Mouse (Mus musculus) cerebellum, adult 9-11 months (tissue): ENCODE results near the gene Ppt2.

Source experiments
- DNase-seq: peaks from one replicate; pipeline ENCODE4 v3.0.0; 2022

Ppt2 gene

GRCm38 (mm10) chr17:34655581-34655991 is 27.3 kb upstream of the Ppt2 start:
- DNase-seq = peak; percentile 62

GRCm38 (mm10) chr17:34655160-34655559 is 26.9 kb upstream of the Ppt2 start:
- peak; percentile 18 for DNase-seq

GRCm38 (mm10) chr17:34654392-34654791 is 26.1 kb upstream of the Ppt2 start:
- DNase-seq = no peak

GRCm38 (mm10) chr17:34653746-34654285 is 25.5 kb upstream of the Ppt2 start:
- DNase-seq = peak; percentile 61

- DNase-seq = peak; percentile 20
Observed at GRCm38 (mm10) chr17:34652985-34653384, 24.7 kb upstream of the Ppt2 start.

GRCm38 (mm10) chr17:34652546-34652945 is 24.2 kb upstream of the Ppt2 start:
- DNase-seq = peak; percentile 30

- peak; percentile 46 for DNase-seq
Observed at GRCm38 (mm10) chr17:34651507-34652221, 23.4 kb upstream of the Ppt2 start.

GRCm38 (mm10) chr17:34650781-34651180 is 22.5 kb upstream of the Ppt2 start:
- DNase-seq = peak; percentile 45

GRCm38 (mm10) chr17:34649106-34649864 is 21.0 kb upstream of the Ppt2 start:
- peak; percentile 55 for DNase-seq

GRCm38 (mm10) chr17:34648141-34648890 is 20.0 kb upstream of the Ppt2 start:
- DNase-seq = peak; percentile 63

- DNase-seq = peak; percentile 98
Observed at GRCm38 (mm10) chr17:34646906-34647787, 18.8 kb upstream of the Ppt2 start, which contains the start of gene Atf6b. TSS of gene Atf6b (plus strand) at chr17:34647146.

GRCm38 (mm10) chr17:34645831-34646511 is 17.7 kb upstream of the Ppt2 start:
- DNase-seq = peak; percentile 78

- peak; percentile 64 for DNase-seq
Observed at GRCm38 (mm10) chr17:34645256-34645829, 17.0 kb upstream of the Ppt2 start.

GRCm38 (mm10) chr17:34644608-34645007 is 16.3 kb upstream of the Ppt2 start, which contains the start of gene Fkbpl:
TSS of gene Fkbpl (plus strand) at chr17:34644764.
- DNase-seq = peak; percentile 98

GRCm38 (mm10) chr17:34643944-34644343 is 15.6 kb upstream of the Ppt2 start:
- peak; percentile 84 for DNase-seq

GRCm38 (mm10) chr17:34643379-34643778 is 15.1 kb upstream of the Ppt2 start:
- peak; percentile 46 for DNase-seq

- DNase-seq = peak; percentile 46
Observed at GRCm38 (mm10) chr17:34641945-34642344, 13.6 kb upstream of the Ppt2 start.

- DNase-seq = peak; percentile 95
Observed at GRCm38 (mm10) chr17:34640778-34641601, 12.7 kb upstream of the Ppt2 start.

GRCm38 (mm10) chr17:34639461-34640255 is 11.3 kb upstream of the Ppt2 start:
- peak; percentile 66 for DNase-seq
